Mouse (Mus musculus): ENCODE data around the gene Plac1.
A peak's percentile ranks its signal among the peaks of the same experiment; 100 is the strongest.

Plac1 gene

GRCm38 (mm10) chrX:53099951-53100350 is 140.0 kb downstream of the Plac1 start:
- no peak for DNase-seq

- no peak for DNase-seq
These were observed 140.6 kb downstream of the Plac1 start for GRCm38 (mm10) chrX:53099266-53099665.

DNA sequence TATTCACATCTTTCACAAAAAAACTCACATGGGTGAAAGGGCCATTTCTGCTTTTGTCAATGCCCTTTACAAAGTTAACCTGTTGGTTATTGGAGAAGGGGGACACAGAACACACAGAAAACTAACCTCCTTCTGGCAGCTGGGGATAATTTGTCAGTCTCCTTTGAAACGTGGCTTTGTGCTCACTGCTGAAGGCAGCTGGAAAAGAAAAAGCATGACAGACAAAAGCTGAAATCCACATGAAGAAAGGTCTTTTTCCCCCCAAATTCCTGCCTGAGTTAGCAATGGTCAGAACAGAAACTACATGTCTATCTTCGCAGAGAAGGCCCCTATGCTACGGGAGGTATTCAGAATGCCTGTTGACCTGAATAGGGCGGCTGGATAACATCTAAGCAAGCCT is 141.6 kb downstream of the Plac1 start:
- no peak for DNase-seq

- DNase-seq, result no peak
These were observed 142.1 kb downstream of the Plac1 start for GRCm38 (mm10) chrX:53097786-53098185.

DNA sequence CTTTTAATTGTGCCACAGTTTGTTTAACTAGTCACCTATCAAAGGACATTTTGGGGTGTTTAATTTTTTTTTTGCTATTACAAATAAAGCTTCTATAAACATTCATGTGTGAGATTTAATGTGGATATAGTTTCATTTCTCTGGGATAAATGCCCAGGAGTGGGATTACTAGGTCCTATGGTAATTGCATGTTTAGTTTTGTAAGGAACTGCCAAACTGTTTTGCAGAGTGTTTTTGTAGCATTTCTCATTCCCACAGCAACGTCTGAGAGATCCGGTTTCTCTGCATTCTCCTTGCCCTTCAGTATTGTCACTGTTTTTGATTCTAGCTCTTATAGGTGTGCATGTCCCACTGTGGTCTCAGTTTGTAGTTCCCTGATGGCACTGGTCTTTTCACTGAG is 146.5 kb downstream of the Plac1 start:
- no peak for DNase-seq

- DNase-seq, result no peak
These were observed 151.1 kb downstream of the Plac1 start for GRCm38 (mm10) chrX:53088663-53089292.

- DNase-seq, result no peak
These were observed 152.7 kb downstream of the Plac1 start for GRCm38 (mm10) chrX:53087202-53087601.

DNA sequence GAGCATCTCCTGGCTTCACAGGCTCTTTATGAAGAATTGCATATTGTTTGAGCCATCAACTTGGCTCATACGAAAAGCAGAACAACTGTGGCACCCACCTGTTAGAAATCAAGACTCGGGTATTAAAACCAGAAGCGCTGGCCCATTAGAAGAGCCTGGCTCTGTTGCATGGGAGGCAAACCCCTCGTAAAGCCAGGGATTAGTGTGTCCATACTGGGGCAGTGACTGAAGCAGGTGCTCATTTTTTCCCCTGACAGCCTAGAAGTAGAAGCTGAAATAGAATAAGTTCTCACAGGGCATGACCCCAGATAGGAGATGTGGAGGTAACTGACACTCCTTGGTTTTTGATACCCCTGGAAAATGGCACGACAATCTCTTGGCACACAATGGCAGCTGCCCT is 154.4 kb downstream of the Plac1 start:
- DNase-seq, result no peak

GRCm38 (mm10) chrX:53064406-53064805 is 175.5 kb downstream of the Plac1 start:
- DNase-seq, result no peak

- DNase-seq, result no peak
These were observed 180.4 kb downstream of the Plac1 start for GRCm38 (mm10) chrX:53059426-53060007.

GRCm38 (mm10) chrX:53058459-53059280 is 181.2 kb downstream of the Plac1 start:
- DNase-seq, result no peak

DNA sequence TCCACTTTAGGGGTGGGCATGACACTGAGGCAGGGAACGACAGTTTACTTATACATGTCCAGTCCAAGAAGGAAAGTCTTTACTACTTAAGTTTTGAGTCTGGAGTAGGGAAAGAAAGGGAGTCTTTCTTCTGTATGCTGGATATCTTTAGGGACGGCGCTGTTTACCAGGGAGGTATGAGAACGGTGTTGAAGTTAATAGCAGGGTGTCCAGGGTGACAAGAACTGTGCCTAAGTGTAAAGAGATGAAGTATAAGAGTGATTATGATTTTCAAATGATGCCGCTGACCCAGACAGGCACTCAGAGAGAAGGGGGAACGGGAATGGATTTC is 182.2 kb downstream of the Plac1 start:
- DNase-seq, result no peak

GRCm38 (mm10) chrX:53057054-53057759 is 182.7 kb downstream of the Plac1 start:
- peak; percentile 83 for DNase-seq

GRCm38 (mm10) chrX:53056627-53057026 is 183.3 kb downstream of the Plac1 start:
- peak; percentile 41 for DNase-seq

GRCm38 (mm10) chrX:53055771-53056170 is 184.1 kb downstream of the Plac1 start:
- DNase-seq, result no peak

GRCm38 (mm10) chrX:53053885-53054284 is 186.0 kb downstream of the Plac1 start:
- no peak for DNase-seq

DNA sequence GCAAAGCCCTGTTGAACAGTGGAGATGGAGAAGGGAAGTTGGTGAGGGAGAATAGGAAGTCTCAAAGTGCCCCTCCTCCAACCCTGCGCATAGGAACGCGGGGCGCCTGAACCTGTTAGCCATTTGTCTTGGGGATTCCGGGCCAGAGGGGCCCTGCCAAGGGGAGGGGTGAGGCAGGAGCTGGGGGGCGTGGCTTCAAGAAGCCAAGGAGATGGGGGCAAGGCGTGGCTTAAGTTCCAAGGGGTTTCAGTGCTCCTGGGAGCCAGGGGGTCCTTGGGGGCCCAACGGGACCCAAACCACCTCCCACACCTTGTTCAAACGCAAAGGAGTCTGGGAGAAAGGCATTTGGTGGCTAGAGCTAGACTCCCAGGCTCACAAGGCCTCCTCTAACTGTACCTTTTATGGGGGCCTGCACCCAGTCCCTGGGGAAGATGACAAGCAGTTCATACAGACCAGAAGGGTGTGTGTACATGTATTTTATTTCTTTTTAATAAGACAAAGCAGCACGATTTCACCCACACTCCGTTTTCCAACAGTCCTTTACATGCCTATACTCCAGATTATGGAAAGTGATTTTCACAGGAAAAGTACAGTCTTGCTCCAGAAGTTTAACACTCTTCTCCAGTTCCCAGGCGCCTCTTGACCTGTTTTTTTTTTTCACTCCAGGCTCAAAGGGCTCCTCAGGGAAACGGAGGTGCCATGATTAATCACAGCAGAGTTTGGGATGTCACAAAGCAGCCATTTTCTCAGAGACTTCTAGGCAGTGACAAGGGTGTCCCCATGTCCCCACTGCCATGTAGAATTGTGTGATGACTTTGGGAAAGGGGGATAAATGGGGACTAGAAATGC is 187.0 kb downstream of the Plac1 start:
- DNase-seq, result no peak

- DNase-seq, result no peak
These were observed 189.6 kb downstream of the Plac1 start for GRCm38 (mm10) chrX:53050353-53050752.

GRCm38 (mm10) chrX:53049196-53049595 is 190.7 kb downstream of the Plac1 start:
- no peak for DNase-seq

DNA sequence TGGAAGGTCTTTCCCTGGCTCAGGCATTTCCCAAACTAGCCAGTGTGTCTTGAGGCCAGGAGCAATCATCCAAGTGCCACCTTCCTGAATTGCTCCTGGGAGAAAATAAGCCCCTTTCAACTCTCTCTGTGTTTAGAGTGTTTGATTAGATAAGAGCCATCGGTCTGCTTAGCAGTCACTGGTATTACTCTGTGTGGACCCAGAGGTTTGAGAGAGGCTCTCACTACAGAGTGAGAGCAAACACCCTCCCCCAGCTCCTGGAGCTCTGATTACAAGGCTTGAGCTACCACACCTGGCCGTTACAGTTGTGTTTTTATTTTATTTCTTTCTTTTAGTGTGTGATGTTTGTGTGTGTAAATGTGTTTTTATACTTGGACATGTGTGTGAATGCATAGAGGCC is 193.0 kb downstream of the Plac1 start:
- DNase-seq, result no peak

DNA sequence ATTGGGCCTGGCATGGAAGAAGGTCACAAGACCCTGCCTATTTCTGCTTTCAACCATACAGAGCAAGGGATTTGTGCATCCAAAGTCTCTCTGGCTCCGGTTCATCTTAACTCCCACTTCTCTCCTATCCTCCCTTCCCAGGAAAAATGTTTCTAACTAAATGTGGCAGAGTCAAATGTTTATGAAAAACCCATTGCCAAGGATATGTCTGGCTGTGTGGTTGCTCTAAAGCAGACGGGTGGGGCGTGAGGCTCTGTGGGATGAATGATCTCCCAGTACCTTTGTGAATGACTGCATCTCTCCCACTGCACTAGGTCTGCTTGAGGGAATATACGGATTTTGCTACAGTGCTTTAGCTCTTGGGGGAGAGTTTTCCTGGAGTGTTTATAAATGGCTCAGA is 193.9 kb downstream of the Plac1 start:
- no peak for DNase-seq

GRCm38 (mm10) chrX:53045187-53045903 is 194.6 kb downstream of the Plac1 start:
- DNase-seq, result peak; percentile 54
